Mouse (Mus musculus) NIH3T3 (cell line): Measurements from ENCODE around the gene Hao1.
A peak's percentile ranks its signal among the peaks of the same experiment; 100 is the strongest.

Experiments
- DNase-seq: peaks from one replicate; pipeline ENCODE4 v3.0.0-alpha.2; 2012; ENCODE audit warnings: low read depth

Gene Hao1

DNA sequence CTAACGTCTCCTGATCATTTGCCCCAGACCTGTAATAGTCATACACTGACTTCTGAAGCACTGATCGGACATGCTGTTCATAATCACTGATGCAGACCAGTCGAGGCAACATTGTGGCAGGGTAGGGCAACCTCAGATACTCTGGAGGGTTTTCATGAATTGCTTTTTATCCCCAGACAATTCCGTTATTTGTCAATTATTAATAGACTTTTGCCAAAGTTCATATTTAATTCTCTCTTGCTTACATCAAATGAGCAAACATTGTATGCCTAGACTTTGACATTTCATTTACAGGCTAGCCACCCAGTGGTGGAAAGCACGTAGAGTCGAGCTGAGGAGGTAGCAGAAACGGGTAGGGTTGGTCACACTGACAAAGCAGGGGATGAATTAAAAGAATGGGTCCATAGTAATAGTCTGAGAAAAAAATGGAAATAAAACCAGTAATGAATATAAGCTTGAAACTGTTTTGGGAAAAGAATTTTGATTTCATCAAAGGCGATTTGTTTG, at the start of gene Hao1:
Hao1 (minus strand) TSS at position 148 of the 507 bp plus-strand sequence.
- DNase-seq: no peak

DNA sequence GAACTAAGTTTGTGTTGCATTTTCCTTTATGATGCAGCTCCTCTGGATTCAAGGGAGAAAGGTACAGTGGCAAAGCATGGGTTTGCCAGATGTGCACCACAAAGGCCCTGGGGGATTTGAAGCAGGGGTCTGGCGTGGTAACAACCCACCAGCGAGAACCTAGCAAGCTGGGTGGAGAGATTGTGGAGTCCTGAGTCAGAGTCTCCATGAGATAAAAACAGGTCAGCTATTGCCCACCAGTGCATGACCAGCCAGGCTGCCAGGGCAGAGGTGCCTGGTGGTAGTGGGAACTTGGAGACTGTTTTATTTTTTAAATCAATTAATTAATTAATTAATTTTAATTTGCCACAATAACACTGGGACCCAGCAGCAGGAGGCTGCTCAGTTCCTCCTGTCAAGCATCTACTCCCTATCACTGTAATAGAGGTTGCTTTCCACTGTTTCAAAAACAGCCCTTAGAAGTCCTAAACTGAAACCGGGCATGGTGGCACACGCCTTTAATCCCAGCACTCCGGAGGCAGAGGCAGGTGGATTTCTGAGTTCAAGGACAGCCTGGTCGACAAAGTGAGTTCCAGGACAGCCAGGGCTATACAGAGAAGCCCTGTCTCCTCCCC, 37.0 kb upstream of the Hao1 start:
- no peak for DNase-seq

DNA sequence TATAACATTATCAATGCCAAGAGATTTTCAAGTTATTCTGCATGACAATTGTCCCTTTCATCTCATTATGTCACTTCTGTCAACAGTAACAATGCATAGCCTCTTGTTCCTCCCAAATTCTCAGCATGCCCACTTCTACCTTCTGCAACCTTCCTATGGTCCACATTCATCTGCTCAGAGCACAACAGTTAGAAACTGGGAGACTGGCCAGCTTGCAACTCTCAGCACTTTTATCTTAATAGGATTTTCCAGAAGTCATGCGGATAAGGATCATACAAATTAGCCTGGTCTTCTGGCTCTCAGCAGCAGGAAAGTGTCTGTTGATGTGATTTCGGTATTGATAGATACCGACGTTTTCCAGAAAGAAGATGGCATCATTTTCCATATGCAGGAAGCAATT, 31.1 kb upstream of the Hao1 start:
- no peak for DNase-seq

DNA sequence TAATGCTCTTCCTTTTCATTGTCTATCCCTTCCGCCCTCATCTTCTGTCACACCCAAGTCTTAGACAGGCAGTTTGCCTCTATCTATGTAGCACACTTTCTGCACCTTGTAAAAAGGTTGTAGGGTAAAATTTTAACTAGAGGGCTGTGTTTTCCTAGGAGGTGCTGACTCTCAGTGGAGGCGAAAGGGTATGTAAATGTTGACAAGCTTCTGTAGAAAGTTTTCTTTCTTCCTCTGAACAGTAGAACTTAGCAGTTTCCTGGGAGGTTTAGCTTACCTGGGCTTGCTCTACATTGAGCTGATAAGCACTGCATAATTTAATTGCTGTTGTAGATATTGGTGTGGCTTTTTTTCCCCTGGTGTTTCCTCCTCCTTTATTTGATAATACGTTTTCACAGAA, 5.3 kb upstream of the Hao1 start:
- no peak for DNase-seq

DNA sequence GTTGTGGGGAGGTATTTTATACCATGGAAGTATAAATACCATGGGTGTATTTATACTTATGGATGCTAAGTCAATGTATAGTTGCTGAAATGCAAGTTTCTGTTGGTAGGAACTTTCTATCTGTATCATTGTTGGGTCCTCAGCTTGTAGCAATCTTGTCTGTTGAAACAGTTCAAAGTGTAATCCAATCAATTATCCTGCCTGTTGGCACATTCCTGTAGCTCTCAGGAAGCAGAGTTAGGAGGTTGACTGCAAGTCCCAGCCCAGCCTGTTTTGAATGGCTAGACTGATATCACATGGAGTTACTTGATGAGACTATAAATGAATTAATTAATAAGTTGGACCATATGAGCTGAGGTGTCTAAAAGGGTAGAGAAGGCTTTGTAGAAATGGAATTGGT, 1.8 kb downstream of the Hao1 start:
- no peak for DNase-seq

DNA sequence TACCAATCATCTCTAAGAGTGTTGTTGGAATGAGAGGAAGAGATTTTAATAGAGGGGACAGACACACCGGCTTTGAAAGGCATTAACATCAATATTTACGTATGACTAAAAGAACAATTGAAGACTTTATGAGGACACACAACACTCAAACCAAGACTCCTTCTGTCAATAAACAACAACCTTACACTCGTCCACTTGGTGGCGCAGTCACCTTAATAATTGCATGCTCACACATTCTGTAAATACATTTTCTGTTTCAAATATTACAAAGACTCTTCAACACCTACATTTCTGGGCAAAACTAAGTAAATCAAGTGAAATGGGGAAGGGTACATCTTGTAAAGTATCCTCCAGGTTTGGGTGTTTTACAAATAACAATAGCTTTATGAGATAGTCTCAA, 4.4 kb downstream of the Hao1 start:
- DNase-seq: peak; percentile 89

DNA sequence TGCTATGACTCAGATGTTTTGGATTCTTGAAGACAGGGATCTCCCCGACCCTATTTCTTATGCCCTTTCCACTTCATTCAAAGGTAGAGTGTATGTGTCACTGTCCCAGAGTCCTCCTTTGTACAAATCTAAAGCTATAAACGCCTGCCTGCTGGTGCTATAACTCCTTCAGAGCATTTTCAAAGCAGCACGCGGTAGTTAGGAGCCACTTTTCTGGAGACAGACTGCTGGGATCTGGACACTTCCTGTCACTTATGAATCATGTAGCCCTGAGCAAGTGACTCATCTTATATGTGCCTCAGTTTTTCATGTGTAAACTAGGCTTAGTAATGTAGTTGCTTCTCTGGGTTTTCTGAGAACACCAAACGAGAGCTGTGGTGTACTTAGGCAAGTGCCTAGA, 9.1 kb downstream of the Hao1 start:
- peak; percentile 28 for DNase-seq

DNA sequence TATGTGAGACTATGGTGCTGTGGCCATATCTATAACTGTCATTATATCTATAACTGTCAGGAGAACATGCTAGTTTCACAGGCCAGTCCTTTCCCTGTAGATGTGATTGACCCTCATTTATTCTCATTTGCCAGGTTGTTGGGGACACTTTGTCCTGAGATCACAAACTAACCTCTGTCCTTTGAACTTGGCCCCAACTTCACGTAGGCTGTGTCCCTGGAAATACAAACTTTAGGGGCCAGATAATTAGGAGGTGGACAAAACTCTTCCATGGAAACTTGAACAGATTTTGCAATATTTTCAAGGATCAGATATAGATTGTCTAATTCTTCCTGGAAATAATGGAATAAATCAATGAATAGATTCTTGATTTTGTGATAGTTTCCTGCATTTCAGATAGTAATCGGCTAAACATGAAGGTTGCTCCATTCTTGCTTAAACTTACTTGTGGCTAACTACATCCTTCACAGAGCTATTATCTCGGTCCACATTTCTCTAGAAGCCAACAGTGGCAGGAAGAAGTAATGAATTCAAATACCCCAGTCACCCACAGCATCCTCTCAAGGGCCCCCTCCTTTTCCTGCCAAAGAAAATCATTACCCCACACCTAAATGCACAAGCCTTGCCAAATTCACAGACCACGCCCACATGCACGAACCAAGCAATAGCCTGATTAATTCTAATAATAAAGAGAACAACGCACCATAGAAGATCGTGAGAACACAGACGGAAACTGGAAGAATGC, 9.7 kb downstream of the Hao1 start:
- DNase-seq: peak; percentile 20

DNA sequence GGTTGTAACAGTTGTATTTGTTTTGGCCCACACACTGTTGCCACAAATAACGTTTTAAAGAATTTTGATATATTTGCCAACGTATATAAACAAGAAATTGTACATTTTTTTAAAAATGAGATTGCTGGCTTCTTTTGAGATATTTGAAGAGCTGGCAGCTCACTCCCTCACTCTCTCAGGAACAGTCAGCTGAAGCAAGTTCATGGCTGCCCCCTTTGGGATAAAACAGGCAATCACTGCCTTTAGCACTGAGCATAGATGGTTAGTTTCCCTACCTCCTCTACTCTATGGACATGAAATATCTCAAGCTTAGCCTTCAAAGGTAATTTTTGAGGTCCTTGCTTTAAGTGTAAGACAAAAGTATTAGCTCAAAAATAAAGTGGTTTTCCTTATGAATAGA, 10.7 kb downstream of the Hao1 start:
- DNase-seq: peak; percentile 50

DNA sequence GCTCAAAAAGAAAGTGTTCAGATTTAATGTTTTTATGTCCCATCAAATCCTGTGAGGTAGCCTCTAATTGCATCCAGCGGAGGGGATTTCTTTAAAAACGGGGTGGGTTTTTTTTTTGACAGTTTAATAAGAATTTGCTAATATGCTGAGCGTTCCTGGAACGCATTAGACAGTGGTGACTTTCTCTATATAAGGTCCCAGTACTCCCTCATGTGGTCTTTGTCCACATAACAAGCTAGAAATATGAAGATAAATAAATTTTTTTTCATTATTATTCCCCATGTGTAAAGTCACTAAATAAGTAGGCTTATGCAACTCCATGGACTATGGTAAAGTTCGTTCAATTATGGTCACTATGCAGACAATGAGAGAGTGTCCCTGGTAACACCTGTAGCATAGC, 13.1 kb downstream of the Hao1 start:
- DNase-seq: peak; percentile 69

DNA sequence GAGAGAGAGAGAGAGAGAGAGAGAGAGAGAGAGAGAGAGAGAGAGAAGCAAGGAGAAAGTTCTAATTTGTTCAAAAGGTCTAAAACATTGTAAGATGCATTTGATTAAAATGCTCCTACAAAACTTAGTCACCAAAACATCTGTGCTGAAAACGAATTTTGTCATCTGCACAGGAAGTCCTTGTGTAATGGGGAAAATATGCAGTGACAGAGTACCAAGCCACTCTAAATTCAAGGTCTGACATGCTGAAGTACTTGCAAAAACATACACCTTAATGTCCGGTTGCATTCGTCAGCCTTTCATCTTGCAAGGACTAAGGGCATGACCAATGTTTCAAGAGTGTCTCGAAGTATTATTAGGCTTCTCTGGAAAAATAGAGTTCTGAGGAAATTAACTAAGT, 15.7 kb downstream of the Hao1 start:
- DNase-seq: no peak

DNA sequence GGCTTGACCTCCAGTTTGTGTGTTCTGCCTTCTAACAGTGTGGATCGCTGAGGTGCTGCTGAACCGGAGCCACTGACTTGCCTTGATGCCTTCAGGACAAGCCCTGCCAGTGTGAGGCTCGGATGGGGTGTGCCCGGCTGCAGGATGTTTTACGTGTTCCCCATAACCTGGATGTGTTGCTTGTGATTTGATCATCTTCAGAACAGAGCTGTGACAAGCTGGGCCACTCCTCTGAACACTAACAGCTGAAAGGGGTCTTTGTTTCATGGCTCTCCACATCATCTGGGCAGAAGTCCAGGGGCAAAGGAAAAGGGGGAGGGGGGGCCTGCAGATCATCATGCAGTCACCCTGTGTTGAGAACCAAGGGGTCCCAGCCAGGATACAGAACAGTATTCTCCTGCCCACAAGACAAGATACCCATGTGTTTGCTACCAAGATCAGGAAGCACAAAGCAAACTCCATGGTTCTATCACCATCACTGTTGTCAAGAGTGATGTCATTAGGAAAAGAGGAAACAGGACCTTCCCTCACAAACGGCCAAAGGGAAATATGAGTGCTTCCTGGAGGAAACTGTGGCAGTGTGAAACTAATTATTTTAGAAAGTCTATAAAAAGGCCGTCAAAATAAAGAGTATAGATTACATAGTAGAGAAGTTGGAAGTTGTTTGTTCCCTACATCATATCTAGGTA, 25.9 kb downstream of the Hao1 start:
- DNase-seq: peak; percentile 11

DNA sequence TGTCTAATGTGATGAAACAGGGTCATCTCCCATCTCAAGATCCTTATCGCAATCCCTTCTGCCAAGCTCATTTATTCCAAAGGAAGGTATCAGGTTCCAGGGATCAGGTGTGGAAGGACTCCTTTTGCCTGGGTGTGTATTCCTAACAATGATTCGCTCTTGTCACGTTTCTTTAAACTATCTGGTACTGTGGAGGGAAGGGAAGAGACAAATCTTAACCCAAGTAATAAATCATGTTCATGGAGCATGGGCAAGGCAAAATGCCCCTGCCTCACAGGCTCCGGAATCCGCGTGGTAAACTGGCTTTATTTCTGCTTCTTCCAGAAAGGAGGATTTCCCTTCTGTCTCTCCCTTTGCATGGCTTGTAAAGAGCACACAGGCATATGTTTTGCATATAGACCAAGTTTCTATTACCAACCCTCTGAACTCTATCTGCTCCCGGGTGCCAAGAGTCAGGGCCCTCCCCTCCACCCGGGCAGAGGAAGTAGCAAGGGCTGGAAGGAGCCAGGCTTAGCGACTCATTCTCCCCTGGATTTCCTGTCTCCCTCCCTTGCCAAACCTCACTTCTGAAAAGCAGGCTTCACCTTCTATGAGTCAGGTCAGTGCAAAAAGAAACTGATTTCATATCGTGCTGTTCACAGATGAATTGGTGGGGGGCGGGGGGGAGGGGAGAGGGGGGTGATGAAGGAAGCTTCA, 26.6 kb downstream of the Hao1 start:
- peak; percentile 72 for DNase-seq

DNA sequence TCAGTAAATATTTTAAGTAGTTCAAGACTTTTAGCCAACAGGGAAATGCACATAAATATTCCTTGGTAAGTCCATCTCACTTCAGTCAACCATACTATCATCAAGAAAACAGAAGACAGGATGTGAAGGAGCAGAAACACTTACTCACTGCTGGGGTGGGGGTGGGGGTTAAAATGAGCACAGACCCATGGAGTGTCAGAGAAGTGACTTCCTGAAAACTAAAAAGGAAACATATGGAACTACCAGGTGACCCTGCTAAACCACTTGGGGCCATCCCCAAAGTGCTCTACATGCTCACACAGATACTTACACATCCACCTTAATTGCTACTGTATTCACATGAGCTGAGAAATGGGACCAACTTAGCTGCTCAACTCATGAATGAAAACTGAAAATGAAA, 36.1 kb downstream of the Hao1 start:
- DNase-seq: no peak

DNA sequence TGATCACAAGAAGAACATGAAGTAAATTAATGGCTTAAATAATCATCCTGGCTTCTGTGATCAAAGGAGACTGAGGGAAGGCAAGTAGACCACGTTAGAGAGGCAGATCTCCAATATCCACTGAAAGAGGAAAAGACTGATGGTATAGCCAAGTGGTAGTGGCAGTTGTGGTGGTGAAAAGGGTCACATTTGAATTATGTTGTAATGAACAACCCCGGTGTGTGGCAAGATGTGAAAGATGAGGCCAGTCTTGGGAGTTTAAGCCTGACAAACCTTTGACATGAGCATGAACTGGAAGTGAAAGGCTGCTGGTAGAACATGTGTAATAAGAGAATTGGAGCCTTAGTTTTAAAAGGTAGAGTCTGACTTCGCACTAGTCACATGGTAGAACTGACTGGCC, 54.4 kb downstream of the Hao1 start:
- no peak for DNase-seq

DNA sequence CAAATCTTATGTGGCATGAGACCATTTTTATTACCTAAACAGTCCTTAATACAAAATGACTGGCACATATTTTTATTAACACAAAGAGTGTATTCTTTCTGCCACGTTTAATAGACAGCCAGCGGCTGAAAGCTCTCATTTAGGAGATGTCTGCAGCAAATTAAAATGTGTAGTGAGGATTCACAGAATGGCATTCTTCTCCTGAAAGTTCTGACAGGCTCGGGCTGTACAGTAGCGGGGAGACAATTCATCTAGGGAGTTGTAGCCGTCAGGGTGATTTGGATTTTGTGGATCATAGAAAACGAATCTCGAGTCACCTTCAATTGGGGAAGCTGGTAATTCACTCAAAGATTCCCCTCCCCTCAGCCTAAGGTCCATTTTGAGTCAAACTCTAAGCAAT, 55.7 kb downstream of the Hao1 start:
- DNase-seq: no peak

DNA sequence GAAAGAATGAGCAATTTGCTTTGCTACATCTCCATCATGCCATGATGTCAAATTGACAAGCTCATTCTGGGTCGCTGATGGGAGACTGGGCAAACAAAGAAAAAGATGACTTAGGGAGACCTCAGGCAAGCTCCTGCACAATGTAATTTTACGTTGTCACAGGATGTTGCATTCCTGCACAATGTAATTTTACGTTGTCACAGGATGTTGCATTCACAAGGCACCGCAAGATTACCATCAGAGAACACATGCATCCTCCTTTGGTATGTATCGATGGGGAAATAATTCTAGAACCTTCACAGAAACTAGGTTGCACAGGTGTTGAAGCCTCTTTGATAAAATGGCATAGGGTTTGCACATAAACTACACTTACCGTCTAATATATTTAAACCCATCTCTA, 65.5 kb downstream of the Hao1 start:
- DNase-seq: no peak

DNA sequence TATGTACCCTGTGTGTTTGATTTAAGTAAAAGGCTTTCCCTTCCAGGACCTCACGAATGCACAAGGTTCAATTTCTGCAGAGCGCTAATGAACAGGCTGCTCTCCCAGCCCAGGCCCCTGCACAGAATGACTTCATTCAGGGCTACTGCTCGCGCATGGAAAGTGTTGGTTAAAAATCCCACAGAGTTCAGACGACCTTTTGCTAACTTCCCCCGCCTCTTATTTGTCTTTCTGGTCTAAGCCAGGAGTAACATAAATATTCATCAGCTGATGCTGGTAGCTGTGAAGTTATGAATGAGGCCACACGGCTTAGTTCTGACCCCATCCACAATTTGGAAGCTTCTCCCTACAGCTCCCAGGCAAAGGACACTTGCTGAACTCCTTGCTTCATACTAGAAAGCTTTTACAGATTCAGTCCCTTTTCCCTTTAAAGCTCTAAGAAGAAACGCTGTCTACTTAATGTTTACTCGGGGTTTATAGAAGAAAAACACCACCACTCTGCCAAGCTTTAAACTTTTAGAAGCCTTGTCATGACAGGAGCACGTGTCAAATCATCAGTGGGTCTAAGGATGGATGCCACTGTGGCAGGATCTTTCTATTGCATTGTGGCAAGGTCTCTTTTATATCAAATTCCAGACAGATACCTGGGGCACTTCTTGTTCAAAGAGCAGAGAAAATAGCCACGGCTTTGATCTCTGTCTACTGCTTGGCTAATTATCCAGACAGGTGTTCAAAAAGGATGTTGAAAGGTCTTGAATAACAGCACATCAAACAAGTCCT, 67.9 kb downstream of the Hao1 start:
- no peak for DNase-seq

DNA sequence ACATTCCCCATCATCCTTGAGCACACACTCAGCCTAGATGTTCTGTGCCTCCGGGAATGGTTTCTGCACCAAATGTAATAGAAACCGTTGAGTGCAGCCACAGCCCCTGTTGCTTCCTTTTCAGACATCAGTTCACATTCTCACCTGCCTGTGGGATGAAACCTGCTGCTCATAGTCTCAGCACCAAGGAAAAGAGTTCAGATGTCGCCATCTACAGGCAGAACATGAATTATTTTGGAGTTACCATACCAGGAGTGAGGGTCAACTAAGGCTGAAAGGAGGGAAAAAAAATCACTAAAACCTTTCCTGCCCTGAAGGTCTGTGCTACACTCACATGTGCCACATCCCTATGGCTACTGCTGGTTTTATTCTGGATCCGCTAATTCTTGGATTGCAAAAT, 71.5 kb downstream of the Hao1 start:
- peak; percentile 54 for DNase-seq

DNA sequence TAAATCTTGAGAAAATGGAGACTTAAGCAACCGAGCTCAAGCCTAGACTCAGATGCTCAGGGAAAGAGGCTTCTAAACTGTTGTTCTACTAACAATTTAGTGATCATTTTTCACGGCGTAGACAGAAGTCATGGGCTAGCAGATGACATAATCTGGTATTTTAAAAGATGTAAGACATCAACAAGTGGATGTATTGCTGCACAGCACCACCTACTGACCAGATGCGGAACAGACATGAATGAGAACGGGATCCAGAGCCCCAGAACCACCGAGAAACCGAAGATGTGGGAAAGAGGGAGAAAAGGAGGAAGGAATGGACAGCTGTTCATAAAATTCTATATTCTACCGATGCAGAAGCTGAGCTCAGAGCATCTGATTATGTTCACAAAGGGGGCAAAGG, 72.4 kb downstream of the Hao1 start:
- peak; percentile 87 for DNase-seq

DNA sequence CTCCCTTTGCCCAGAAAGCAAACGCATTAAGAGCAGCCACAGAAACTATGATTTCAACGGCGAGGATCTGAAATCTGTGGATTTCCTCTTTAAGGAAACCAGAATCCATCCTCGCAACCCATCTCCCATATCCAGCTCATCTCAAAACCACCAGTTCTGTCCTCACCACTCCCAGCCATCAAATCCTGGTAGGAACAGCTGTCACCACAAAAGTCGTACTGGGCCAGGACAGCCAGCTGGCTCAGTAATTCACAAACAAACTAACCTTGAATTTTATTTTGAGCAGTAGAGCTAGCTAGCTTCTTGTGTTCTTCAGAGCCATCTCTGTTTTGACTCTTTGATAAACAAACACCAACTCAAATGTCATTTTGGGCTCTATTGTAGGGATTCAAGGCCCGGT, 73.0 kb downstream of the Hao1 start:
- DNase-seq: no peak

DNA sequence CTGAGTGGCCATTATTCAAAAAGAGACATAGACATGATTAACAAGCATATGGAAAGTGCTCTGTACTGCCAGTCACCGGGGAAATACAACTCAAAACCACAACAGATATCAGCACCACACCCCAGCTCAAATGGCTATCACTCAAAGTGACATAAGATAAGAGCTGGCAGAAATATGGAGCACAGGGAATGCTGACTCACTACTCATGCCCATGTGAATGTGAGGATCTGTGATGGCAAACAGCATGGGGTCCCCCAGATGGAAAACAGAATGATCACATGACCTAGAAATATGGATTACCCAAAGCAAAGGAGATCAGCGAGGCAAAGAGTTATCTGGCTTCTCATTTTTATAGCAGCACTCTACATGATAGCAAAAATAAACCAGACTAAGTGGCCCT, 89.0 kb downstream of the Hao1 start:
- DNase-seq: no peak
